Mouse (Mus musculus) splenic B cell, adult 2 months (primary cell): ENCODE data around the gene Ercc8.

Experiments
- DNase-seq: peaks from one replicate; pipeline ENCODE4 v3.0.0-alpha.2; 2011; ENCODE audit warnings: low read depth, low spot score
- H3K27me3 ChIP-seq: 2 replicates; pipeline ENCODE4 v1.6.1; 2012; ENCODE audit warnings: mild to moderate bottlenecking, low read length, moderate library complexity, mixed read lengths; ENCODE audit not compliant: control insufficient read depth, poor library complexity, insufficient read depth, severe bottlenecking
- H3K36me3 ChIP-seq: 2 replicates; pipeline ENCODE4 v1.6.1; 2012; ENCODE audit warnings: mild to moderate bottlenecking, low read length, moderate library complexity, mixed read lengths; ENCODE audit not compliant: control insufficient read depth, poor library complexity, insufficient read depth, severe bottlenecking

Ercc8 gene

DNA sequence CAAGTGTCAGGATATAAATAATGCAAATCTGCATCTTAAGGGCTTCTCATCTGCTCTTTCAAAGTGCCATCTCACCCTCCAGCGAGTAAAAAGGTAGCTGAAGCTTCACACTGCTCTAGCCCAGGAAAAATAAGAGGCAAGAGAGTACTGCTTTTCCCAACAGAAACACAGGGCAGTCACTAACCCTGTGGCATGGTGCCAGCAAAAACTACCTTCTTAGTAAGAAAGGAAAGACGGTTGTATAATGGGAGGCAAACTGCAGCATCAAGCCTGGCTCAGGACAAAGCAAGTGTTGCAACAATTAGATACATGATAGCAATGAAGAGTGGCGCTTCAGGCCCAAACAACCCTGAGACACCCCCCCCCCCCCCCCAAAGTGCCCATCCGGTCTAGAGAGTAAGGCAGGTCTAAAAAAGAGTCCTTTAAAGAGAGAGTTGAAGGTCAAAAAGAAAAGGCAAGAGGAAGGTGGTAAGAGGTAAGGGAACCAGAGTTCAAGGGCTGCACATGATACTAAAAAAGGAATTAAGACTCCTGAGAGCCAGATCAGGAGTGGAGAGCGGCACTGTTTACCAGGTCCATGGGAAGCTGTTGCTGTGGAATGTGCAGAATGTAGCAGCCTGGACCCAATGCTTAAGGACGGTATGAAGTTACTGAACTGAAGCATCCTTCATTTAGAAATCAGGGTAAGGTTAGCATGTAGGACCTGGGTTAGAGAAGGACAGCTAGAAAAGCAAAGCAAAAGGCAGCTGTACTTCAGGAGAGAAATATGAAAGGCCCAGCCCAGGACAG lies 26.3 kb upstream of the Ercc8 start:
- Histone ChIP-seq H3K36me3 (no peaks in the 10 kb centered on the region), H3K27me3 (no peaks in the 10 kb centered on the region)
- DNase-seq: no peak

DNA sequence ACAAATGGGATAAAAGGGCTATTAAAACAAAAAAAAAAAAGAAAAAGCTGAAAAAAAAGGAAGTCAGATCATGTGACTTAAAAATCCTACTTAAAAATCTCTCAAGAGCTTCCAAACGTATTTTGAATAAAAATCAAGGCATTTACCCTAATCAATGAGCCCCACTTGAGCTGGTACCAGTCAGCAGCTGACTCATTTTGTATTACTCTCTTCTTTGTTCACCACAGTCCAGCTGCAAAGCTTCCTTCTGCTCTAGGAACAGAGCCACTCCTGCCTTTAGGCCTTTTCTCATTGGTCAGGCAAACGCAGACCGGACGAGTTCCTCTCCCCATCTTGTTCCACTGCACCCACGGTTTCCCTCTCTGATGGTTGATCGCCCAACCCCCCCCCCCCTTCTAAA lies 22.9 kb upstream of the Ercc8 start:
- no peak for DNase-seq
- Histone ChIP-seq H3K36me3 (no peaks in the 10 kb centered on the region), H3K27me3 (no peaks in the 10 kb centered on the region)

DNA sequence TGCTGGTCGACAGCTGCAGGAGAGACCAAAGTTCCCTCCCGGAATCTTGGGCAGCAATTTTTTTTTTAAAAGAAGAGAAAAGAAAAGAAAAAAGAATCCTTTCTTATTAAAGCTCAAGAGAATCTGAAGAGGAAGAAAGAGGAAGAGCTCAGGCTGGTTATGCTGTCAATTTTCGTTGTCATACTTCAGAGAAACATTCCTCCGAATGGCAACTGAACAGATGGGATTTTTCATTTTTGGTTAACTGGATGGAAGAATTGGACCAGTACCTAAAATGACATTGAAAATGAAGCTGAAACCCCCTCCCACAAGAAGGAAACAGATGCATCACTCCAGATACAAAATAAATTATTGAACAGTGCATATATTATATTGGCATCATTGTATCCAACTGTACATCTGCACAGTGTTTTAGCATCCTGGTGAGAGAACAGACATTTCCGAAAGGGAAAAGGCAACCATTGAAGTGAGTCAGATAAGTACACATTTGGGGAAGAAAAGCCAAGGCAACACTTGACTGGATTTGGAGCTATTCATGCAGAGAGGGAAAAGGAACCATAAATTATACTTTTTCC lies 20.0 kb upstream of the Ercc8 start:
- Histone ChIP-seq H3K27me3 (no peaks in the 10 kb centered on the region), H3K36me3 (no peaks in the 10 kb centered on the region)
- DNase-seq: no peak

DNA sequence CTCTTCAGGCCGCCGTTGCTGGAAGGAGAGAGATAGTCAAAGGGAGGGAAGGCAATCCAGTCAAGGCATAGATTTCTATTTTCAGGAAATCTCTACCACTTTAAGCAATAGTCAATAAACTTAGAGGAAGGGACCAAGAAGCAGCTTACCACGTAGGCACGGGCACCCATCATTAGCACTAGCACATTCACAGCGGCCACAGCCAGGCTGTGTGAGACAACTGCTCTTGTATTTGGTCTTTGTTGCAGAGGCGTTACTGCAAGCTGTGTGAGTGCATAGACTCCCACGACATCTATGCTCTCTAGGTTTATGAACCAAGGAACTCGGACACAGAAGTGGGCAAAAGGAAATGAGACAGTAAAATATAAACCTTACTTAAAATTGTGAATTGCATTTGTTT lies 14.4 kb upstream of the Ercc8 start:
- no peak for DNase-seq
- no peaks in the 10 kb centered on the region for H3K36me3 ChIP-seq
- no peaks in the 10 kb centered on the region for H3K27me3 ChIP-seq

DNA sequence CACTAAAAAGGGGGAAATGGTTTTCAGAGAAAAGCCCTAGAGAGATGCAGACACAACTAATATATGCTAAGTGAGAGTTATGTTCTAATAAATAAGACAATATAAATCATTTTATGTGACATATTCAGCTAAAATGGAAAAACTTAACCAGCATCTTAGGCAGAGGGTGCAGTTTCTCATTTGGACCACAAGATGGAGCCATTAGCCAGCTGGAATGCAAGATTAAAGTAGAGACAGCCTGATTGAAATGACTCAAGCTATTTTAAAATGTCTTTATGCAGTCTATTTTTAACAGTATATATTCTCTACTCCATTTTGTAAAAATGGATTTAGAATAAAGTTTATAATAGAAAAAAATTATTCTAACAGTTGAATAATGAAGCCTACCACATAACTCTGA lies 6.7 kb upstream of the Ercc8 start:
- Histone ChIP-seq H3K36me3 (no peaks in the 10 kb centered on the region), H3K27me3 (no peaks in the 10 kb centered on the region)
- DNase-seq: peak; percentile 61

DNA sequence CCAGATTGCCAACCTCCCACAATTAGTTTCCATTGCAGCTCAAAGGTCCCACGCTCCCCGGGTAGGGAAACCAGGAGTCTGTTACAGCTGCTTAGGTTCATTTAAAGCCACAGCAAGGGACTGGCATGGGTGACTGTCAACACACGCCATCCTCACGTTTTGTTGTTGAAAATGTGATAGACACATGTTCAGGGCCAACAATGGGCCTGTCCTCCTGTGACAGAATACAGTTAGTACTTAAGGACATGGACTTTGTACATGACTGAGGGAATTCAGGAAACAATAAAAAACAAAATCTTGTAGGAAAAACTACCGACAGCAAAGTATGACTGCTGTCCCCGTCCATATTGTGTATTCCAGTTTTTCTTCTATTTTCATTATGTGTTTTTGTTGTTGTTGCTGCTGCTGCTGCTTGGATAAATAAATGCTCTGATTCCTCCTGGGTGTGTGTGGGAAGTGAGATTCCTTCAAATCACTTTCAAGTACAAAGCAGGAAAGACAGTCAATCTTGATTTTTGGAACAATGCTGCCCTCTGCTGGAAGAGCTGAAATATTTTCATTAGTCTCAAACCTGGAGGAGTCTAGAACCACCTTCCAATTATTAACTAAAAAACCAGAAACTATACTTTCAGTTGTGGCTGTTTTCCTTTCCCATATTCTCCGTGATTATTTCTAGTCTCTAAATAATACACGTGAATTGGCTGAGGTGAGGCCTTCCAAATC lies 5.7 kb upstream of the Ercc8 start:
- DNase-seq: peak; percentile 73
- H3K36me3 ChIP-seq: no peaks in the 10 kb centered on the region
- H3K27me3 ChIP-seq: no peaks in the 10 kb centered on the region

DNA sequence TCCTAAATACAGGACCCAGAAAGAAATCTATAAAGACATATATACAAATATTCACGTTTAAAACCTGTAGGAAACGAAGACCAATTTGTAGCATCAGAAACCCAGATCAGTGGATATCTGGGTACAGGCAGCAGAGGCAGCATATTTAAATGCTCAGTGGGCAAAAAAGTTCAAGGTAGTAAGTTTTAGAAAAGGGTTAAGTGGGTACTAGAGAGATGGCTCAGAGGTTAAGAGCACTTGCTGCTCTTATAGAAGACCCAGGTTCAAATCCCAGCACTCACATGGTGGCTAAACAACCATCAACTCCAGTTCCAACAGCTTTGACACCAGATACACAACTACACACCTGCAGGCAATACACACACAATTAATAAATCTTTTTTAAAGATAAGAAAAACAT lies 1.4 kb upstream of the Ercc8 start:
- Histone ChIP-seq H3K36me3 (no peaks in the 10 kb centered on the region; the same call in 1 of the 2 replicates), H3K27me3 (no peaks in the 10 kb centered on the region)
- DNase-seq: no peak

DNA sequence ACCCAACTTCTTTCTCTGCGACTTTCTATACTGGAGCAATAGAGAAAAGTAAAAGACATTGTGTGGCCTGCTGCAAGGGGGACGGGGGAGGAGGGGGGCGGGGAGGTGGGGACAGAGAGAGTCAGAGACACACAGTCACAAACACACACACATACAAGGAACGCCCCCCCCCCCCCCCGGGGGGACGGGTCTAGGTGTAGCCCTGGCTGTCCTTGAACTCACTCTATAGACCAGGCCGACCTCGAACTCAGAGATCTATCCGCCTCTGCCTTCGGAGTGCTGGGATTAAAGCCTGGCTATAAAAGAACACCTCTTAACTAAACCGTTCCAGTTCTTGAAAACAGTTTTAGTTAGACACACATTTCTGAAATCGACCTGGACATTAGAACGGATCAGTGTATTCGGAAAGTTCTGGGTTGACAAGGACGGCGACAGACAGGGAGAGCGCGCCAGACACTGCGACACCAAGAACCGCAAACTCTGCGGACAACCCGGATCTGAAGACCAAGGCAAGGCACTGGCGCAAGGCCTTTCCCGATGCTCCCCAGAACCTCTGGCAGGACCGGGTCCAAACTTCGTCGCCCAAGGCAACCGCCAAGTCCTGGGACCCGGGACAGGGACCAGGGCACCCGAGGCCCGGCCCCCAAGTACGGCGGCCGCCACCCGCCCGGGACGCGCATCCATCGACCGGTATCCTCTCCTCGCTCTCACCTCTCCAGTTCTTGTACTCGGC lies 633 bp upstream of the Ercc8 start:
- Histone ChIP-seq H3K36me3 (no peaks in the 10 kb centered on the region; the same call in 1 of the 2 replicates), H3K27me3 (no peaks in the 10 kb centered on the region)
- no peak for DNase-seq

DNA sequence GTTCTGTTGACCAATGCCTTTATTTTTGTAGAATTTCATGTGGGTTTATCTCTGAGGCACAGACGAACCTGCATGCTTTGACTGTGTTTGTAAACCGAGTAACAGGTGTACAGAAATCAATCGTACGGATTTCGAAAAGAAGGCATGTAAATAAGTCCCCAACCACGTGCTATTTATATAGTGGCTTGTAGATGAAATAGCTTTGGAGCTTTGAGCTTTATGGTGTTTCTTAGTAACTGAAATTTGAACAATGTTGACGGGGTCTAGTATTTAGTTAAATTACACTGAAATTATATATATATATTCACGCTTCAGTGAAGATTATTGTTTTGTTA lies 677 bp downstream of the Ercc8 start:
- Histone ChIP-seq H3K27me3 (no peaks in the 10 kb centered on the region), H3K36me3 (no peaks in the 10 kb centered on the region; the same call in 1 of the 2 replicates)
- no peak for DNase-seq

DNA sequence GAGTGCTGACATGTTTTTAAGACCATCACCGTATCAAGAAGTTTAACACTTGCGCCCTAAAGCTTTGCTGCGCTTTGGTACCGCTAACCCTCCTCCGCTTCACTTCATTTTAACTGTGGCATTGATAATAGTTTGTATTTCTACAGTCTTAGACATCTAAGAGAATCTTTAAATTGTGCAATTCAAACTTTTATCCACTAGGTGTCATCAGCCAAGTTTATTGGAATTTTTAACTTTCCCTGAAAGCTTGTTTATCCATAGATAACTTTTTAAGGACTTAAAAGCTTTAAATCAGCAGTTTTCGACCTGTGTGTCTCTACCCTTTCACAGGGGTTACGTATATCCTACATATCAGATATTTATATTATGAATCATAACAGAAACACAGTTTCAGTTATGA lies 1.4 kb downstream of the Ercc8 start:
- DNase-seq: peak; percentile 38
- no peaks in the 10 kb centered on the region; the same call in 1 of the 2 replicates for H3K36me3 ChIP-seq

DNA sequence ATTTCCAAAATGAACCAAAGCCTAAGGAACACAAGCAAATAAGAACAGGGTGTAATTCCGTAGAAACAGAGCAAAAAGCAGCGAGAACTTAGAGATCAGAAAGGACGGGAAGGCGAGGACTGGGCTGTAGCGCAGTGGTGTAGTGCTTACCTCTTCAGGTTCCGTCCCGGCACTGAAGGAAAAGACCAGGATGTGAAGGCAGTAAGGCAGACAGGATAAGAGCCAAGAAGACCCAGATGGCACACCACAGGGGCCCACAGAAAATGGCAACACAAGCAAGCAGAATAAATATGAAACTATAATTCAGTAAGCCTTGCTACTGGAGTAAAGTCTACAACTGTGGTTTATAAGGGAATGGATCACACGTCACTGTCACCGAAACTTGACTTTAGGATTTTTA lies 5.4 kb downstream of the Ercc8 start:
- no peak for DNase-seq
- Histone ChIP-seq H3K36me3 (no peaks in the 10 kb centered on the region; the same call in 1 of the 2 replicates), H3K27me3 (no peaks in the 10 kb centered on the region)

More for the DNA sequence above, 1.4 kb downstream of the Ercc8 start:
- H3K27me3 ChIP-seq: no peaks in the 10 kb centered on the region

DNA sequence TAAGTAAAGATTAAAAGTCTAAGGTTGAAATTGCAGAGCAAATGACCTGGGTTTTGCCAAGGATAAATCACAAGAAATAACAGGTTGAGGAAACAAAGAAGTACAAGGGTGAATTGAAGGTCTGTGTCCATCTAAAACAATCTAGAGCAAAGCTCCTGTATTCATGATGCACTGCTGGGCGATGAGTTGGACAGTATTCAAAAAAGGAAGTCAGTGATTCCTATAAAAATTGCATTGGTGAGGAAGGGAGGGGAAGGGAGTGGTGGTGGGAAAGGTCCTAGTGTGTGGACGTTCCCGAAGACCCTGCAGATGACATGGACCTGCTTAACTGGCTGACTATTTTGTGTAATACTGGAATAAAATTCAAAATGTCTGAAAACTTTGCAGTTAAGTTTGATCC lies 6.1 kb downstream of the Ercc8 start:
- DNase-seq: no peak
- no peaks in the 10 kb centered on the region for H3K27me3 ChIP-seq
- peaks cover 1% of the 10 kb centered on the region; the same call in 1 of the 2 replicates for H3K36me3 ChIP-seq

DNA sequence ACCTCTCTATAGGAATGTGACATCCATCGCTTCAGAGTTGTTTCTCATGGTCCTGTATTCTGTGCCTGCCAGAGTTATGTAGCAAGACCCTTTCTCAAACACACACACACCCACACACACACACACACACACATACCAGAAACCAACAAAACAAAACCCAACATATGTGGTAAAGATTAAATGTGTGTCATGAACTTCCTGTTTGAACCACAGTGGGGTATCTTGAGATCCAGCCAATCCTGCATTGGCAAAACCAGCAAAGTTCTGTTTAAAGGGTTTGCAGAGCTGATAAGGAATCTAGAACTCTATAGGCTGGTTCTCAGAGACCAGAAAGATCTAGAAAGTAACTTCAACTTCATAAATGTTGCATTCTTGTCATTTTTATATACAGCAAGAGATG lies 11.5 kb downstream of the Ercc8 start:
- no peak for DNase-seq
- H3K36me3 ChIP-seq: peaks cover 12% of the 10 kb centered on the region; the same call in 1 of the 2 replicates
- no peaks in the 10 kb centered on the region for H3K27me3 ChIP-seq

DNA sequence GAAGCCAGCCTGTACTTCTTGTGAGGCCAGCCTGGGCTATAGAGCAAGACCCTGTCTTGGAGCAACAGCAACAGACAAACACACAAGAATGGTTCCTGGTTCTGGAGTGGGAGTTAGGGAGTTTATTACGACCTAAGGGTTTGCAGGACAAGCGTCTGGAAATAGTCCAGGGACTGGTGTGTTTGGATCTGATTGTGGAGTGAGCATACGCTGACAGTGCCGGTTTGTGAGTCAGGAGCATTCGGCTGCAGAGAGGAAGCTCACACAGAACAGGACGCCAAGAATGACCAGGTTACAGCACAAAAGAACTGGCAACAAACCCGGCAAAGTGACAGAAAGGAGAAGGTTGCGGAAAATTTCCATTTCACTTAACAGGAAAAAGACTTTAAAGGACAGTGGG lies 12.0 kb downstream of the Ercc8 start:
- Histone ChIP-seq H3K27me3 (no peaks in the 10 kb centered on the region), H3K36me3 (peaks cover 12% of the 10 kb centered on the region; the same call in 1 of the 2 replicates)
- DNase-seq: no peak

DNA sequence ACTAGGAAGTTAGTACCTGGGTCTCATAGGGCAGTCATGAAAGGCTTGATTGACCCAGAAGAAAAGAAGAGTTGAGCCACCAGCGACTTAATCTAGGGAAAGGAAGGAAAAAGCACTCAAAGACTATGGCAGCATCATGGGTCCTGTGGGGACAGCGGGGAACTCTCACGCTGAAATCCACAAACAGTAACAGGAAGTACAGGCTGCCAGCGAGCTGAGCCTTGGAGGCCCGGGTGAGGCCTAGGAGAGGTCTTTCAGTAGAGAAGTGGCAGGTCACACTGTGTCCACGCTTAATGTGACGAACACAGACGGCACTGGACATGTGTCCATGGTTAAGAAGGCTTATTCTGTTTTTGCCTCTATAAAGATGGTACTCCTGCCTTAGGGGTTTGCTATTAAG lies 21.1 kb downstream of the Ercc8 start:
- Histone ChIP-seq H3K36me3 (peaks cover 11% of the 10 kb centered on the region; the same call in 1 of the 2 replicates), H3K27me3 (no peaks in the 10 kb centered on the region)
- DNase-seq: no peak
